In genomic region chr6:115803541-115804382, GRCm38 (mm10) we compare ENCODE assay signal across 8 mouse cellular contexts. TPM values are rescaled to one million over a fixed set of nuclear protein-coding genes. Genes with fewer than 3 reads are reported as not detected.
DNase-seq lines count a peak whose midpoint lies in the region; ATAC-seq and TF ChIP-seq lines count a peak whose summit lies in the region.

No protein-coding gene starts in this region.

- peak in 1 of 2 experiments; percentile 21; a peak in 2 of 4 replicates for TF ChIP-seq POLR2A in MEL (IDR thresholded peaks at IDR 0.05; ENCODE audit: control insufficient read depth in 1 of 2, insufficient read depth in 1 of 2, low read depth in 1 of 2, low read length in 2 of 2, poor library complexity in 1 of 2)
- no peak for TF ChIP-seq POLR2A in lung, adult 2 months (IDR thresholded peaks at IDR 0.05; ENCODE audit: borderline replicate concordance, extremely low read depth, low read depth, low read length)

- no peak overlapping the region for H3K4me3 ChIP-seq in MEL (ENCODE audit: control insufficient read depth in 1 of 2, insufficient read depth in 1 of 2, low read depth in 2 of 2, low read length in 2 of 2)
- H3K4me3 ChIP-seq in forebrain, embryonic 16.5 days (replicated peaks; ENCODE audit: low read length), result no peak overlapping the region
- no peak overlapping the region for H3K4me3 ChIP-seq in lung, adult 2 months (replicated peaks; ENCODE audit: extremely low read depth, low read depth, low read length)

- H3K9ac ChIP-seq in MEL (ENCODE audit: control insufficient read depth, low read depth, low read length, poor library complexity, severe bottlenecking), result no peak overlapping the region
- H3K9ac ChIP-seq in forebrain, embryonic 16.5 days (replicated peaks; ENCODE audit: low read depth, low read length), result no peak overlapping the region

- peak; percentile 64 for TF ChIP-seq RAD21 in MEL (IDR thresholded peaks at IDR 0.05; ENCODE audit: low read depth, low read length)

- no peak overlapping the region for H3K27ac ChIP-seq in MEL (ENCODE audit: control insufficient read depth, low read depth, low read length)
- H3K27ac ChIP-seq in forebrain, embryonic 16.5 days (ENCODE audit: low read length), result no peak overlapping the region

- DNase-seq in MEL (ENCODE audit: low read depth, low spot score), result peak; percentile 83
- DNase-seq in heart, postnatal 36 days, result peak; percentile 59 to 67
- peak; percentile 82 for DNase-seq in layer of hippocampus, adult 11-12 months (ENCODE audit: low spot score)
- peak; percentile 47 for DNase-seq in lung, adult 2 months
- DNase-seq in retina, embryonic 14.5 days (ENCODE audit: low spot score), result peak; percentile 80
- peak; percentile 56 to 57 for DNase-seq in thymus, postnatal 36 days

- ATAC-seq in cerebellum, adult (ENCODE audit: insufficient number of reproducible peaks, low FRiP score, low TSS enrichment), result peak; percentile 56; the same call in 1 of the 2 replicates
- peak; percentile 19; the same call in 1 of the 2 replicates for ATAC-seq in forebrain, embryonic 16.5 days

- intact Hi-C loops in heart, postnatal 36 days (cut with DNase I), result loop anchor here (5.0 to 10.0 kb wide), 2 partner anchors 76 to 199 kb away; partner anchors contain the start of gene Mkrn2

- 0 out of 4 replicates have a peak, but pooled peaks cover 0 to 8% of the 10 kb centered on the region in 2 experiments for H3K4me1 ChIP-seq in MEL (ENCODE audit: control insufficient read depth in 1 of 2, insufficient read depth in 2 of 2, low read length in 2 of 2)
- peaks cover 20% of the 10 kb centered on the region for H3K4me1 ChIP-seq in forebrain, embryonic 16.5 days (replicated peaks; ENCODE audit: control insufficient read depth, insufficient read depth, low read length)
- H3K4me1 ChIP-seq in lung, adult 2 months (ENCODE audit: control insufficient read depth, insufficient read depth, low read length), result peaks cover 9% of the 10 kb centered on the region

- H3K79me2 ChIP-seq in MEL (ENCODE audit: control insufficient read depth, insufficient read depth, low read length, poor library complexity), result peaks cover 29% of the 10 kb centered on the region

- H3K9me3 ChIP-seq in MEL (replicated peaks; ENCODE audit: insufficient read depth, low read length), result no peaks in the 10 kb centered on the region
- H3K9me3 ChIP-seq in forebrain, embryonic 16.5 days (ENCODE audit: control insufficient read depth, low read length), result no peaks in the 10 kb centered on the region

- no peaks in the 10 kb centered on the region for H3K27me3 ChIP-seq in MEL (ENCODE audit: control insufficient read depth in 1 of 2, insufficient read depth in 2 of 2, low read length in 2 of 2)
- no peaks in the 10 kb centered on the region for H3K27me3 ChIP-seq in forebrain, embryonic 16.5 days (replicated peaks; ENCODE audit: control insufficient read depth, insufficient read depth, low read length)

- peaks cover 6 to 14% of the 10 kb centered on the region in 2 experiments for H3K36me3 ChIP-seq in MEL (ENCODE audit: control insufficient read depth in 1 of 2, insufficient read depth in 2 of 2, low read length in 2 of 2)
- peaks cover 38% of the 10 kb centered on the region for H3K36me3 ChIP-seq in forebrain, embryonic 16.5 days (ENCODE audit: control insufficient read depth, insufficient read depth)

- no peak overlapping the region for H3K4me2 ChIP-seq in forebrain, embryonic 16.5 days (ENCODE audit: low read length)

- TF ChIP-seq CTCF in MEL (IDR thresholded peaks at IDR 0.05 in 2 of 3, conservative IDR thresholded peaks at IDR 0.05 in 1 of 3; ENCODE audit: control insufficient read depth in 1 of 3, insufficient read depth in 1 of 3, low read depth in 2 of 3, low read length in 3 of 3, poor library complexity in 1 of 3, severe bottlenecking in 1 of 3), result peak; percentile 53 to 67 (median 58)
- peak; percentile 72 for TF ChIP-seq CTCF in lung, adult 2 months (IDR thresholded peaks at IDR 0.05; ENCODE audit: insufficient read depth, low read length)

- 43% methylated on average over 16 of the region's 16 CpGs for WGBS in forebrain, embryonic 16.5 days
- 38% methylated on average over 16 of the region's 16 CpGs for WGBS in lung, adult 2 months

- TF ChIP-seq EP300 in MEL (IDR thresholded peaks at IDR 0.05; ENCODE audit: low read depth in 1 of 2, low read length in 2 of 2), result no peak

TF ChIP-seq in MEL, 35 proteins besides CTCF, POLR2A, EP300 and RAD21 (continues in another document):
- TF ChIP-seq GABPA (IDR thresholded peaks at IDR 0.05; ENCODE audit: low read depth, low read length), result no peak
- TF ChIP-seq E2F4 (IDR thresholded peaks at IDR 0.05; ENCODE audit: borderline replicate concordance, low read depth, low read length), result no peak
- TF ChIP-seq SIN3A (IDR thresholded peaks at IDR 0.05; ENCODE audit: low read length), result no peak; the same call in 1 of the 2 replicates
- no peak for TF ChIP-seq MAX (IDR thresholded peaks at IDR 0.05; ENCODE audit: low read length)
- peak; percentile 63 for TF ChIP-seq SMC3 (IDR thresholded peaks at IDR 0.05; ENCODE audit: low read depth, low read length)
- TF ChIP-seq RCOR1 (IDR thresholded peaks at IDR 0.05; ENCODE audit: low read depth, low read length), result no peak
- no peak for TF ChIP-seq TBP (IDR thresholded peaks at IDR 0.05; ENCODE audit: low read depth, low read length)
- TF ChIP-seq UBTF (IDR thresholded peaks at IDR 0.05; ENCODE audit: borderline replicate concordance, insufficient read depth, low read depth, low read length), result no peak
- no peak for TF ChIP-seq ZMIZ1 (IDR thresholded peaks at IDR 0.05; ENCODE audit: low read depth, low read length)
- TF ChIP-seq ELF1 (IDR thresholded peaks at IDR 0.05; ENCODE audit: low read depth, low read length), result no peak
- TF ChIP-seq JUND (IDR thresholded peaks at IDR 0.05; ENCODE audit: low read depth, low read length), result no peak
- TF ChIP-seq TCF12 (IDR thresholded peaks at IDR 0.05; ENCODE audit: low read depth, low read length), result no peak
- TF ChIP-seq POLR2AphosphoS5 (IDR thresholded peaks at IDR 0.05; ENCODE audit: borderline replicate concordance, low read depth, low read length), result no peak
- TF ChIP-seq ETS1 (IDR thresholded peaks at IDR 0.05; ENCODE audit: low read depth, low read length), result 0 out of 2 replicates have a peak, but pooled peaks have one; percentile 5
- no peak for TF ChIP-seq MYC (IDR thresholded peaks at IDR 0.05; ENCODE audit: low read depth, low read length)
- TF ChIP-seq NELFE (IDR thresholded peaks at IDR 0.05; ENCODE audit: low read depth, low read length), result peak; percentile 13; the same call in 1 of the 2 replicates
- TF ChIP-seq USF1 (IDR thresholded peaks at IDR 0.05; ENCODE audit: low read depth, low read length), result no peak
- TF ChIP-seq ZC3H11A (IDR thresholded peaks at IDR 0.05; ENCODE audit: low read depth, low read length), result peak; percentile 50
- no peak for TF ChIP-seq MEF2A (IDR thresholded peaks at IDR 0.05; ENCODE audit: extremely low read depth, insufficient replicate concordance, low read depth, low read length, poor library complexity, severe bottlenecking)
- no peak for TF ChIP-seq NRF1 (IDR thresholded peaks at IDR 0.05; ENCODE audit: insufficient read depth, low read depth, low read length, poor library complexity, severe bottlenecking)
- no peak for TF ChIP-seq TAL1 (IDR thresholded peaks at IDR 0.05; ENCODE audit: low read length)
- TF ChIP-seq MAFK (IDR thresholded peaks at IDR 0.05; ENCODE audit: borderline replicate concordance, low read depth, low read length), result no peak
- TF ChIP-seq ZNF384 (IDR thresholded peaks at IDR 0.05; ENCODE audit: low read depth, low read length), result peak; percentile 79
- peak; percentile 81 for TF ChIP-seq POLR2AphosphoS2 (IDR thresholded peaks at IDR 0.05; ENCODE audit: low read length)
- no peak for TF ChIP-seq GATA1 (IDR thresholded peaks at IDR 0.05; ENCODE audit: low read depth, low read length)

RNA-seq across cellular contexts. Expression of gene Rpl32, which starts 4.8 kb away (rescaled TPM):
- total RNA-seq in MEL (2012; rRNA removed), result 4,686 and 5,400 TPM in 2 replicates
- 1,000 to 10,000 TPM in 1 of 2 experiments, not detected in 1; 4,514 TPM for polyA plus RNA-seq in MEL (2012; ENCODE audit: insufficient read depth in 1 of 2, insufficient read length in 2 of 2, low read depth in 1 of 2, low replicate concordance in 2 of 2, missing spikeins in 1 of 2)
- 1,104 and 1,269 TPM in 2 replicates for polyA plus RNA-seq in forebrain, embryonic 16.5 days (2015; fragmentation: Nextera tagmentation; extraction: Ambion mirVana)
- 100 to 1,000 TPM; 621 to 649 TPM for total RNA-seq in heart, postnatal 36 days (2021)
- polyA plus RNA-seq in lung, adult 2 months (2012; rRNA removed), result 276 and 321 TPM in 2 replicates

RNA-seq across cellular contexts. Expression of gene Cand2, which starts 29.4 kb away (rescaled TPM):
- total RNA-seq in MEL (2012; rRNA removed), result 1.8 and 2.4 TPM in 2 replicates
- 1 to 10 TPM in 1 of 2 experiments, not detected in 1; 6.6 TPM for polyA plus RNA-seq in MEL (2012; ENCODE audit: insufficient read depth in 1 of 2, insufficient read length in 2 of 2, low read depth in 1 of 2, low replicate concordance in 2 of 2, missing spikeins in 1 of 2)
- polyA plus RNA-seq in forebrain, embryonic 16.5 days (2015; fragmentation: Nextera tagmentation; extraction: Ambion mirVana), result 16.7 and 17.9 TPM in 2 replicates
- total RNA-seq in heart, postnatal 36 days (2021), result 10 to 100 TPM; 72.4 to 76.5 TPM
- polyA plus RNA-seq in lung, adult 2 months (2012; rRNA removed), result 5.3 and 8.4 TPM in 2 replicates

RNA-seq across cellular contexts. Expression of gene Efcab12, which starts 34.5 kb away (rescaled TPM):
- total RNA-seq in MEL (2012; rRNA removed), result not detected in 2 replicates
- under 1 TPM in 1 of 2 experiments, not detected in 1; 0.11 TPM for polyA plus RNA-seq in MEL (2012; ENCODE audit: insufficient read depth in 1 of 2, insufficient read length in 2 of 2, low read depth in 1 of 2, low replicate concordance in 2 of 2, missing spikeins in 1 of 2)
- 1.4 and 1.8 TPM in 2 replicates for polyA plus RNA-seq in forebrain, embryonic 16.5 days (2015; fragmentation: Nextera tagmentation; extraction: Ambion mirVana)
- total RNA-seq in heart, postnatal 36 days (2021), result under 1 TPM; 0.35 to 0.53 TPM
- polyA plus RNA-seq in lung, adult 2 months (2012; rRNA removed), result 1.7 and 2.0 TPM in 2 replicates

RNA-seq across cellular contexts. Expression of gene Tmem40, which starts 41.6 kb away (rescaled TPM):
- total RNA-seq in MEL (2012; rRNA removed), result 10.9 and 13.8 TPM in 2 replicates
- polyA plus RNA-seq in MEL (2012; ENCODE audit: insufficient read depth in 1 of 2, insufficient read length in 2 of 2, low read depth in 1 of 2, low replicate concordance in 2 of 2, missing spikeins in 1 of 2), result 10 to 100 TPM in 1 of 2 experiments, not detected in 1; 16.4 TPM
- polyA plus RNA-seq in forebrain, embryonic 16.5 days (2015; fragmentation: Nextera tagmentation; extraction: Ambion mirVana), result 0.91 TPM in 1 of 2 replicates, not detected in the other
- total RNA-seq in heart, postnatal 36 days (2021), result under 1 TPM; 0.33 to 0.60 TPM
- 2.2 and 21.5 TPM in 2 replicates for polyA plus RNA-seq in lung, adult 2 months (2012; rRNA removed)

RNA-seq across cellular contexts. Expression of gene Mbd4, which starts 49.4 kb away (rescaled TPM):
- total RNA-seq in MEL (2012; rRNA removed), result 5.6 and 6.4 TPM in 2 replicates
- polyA plus RNA-seq in MEL (2012; ENCODE audit: insufficient read depth in 1 of 2, insufficient read length in 2 of 2, low read depth in 1 of 2, low replicate concordance in 2 of 2, missing spikeins in 1 of 2), result 10 to 100 TPM in 1 of 2 experiments, not detected in 1; 10.1 TPM
- polyA plus RNA-seq in forebrain, embryonic 16.5 days (2015; fragmentation: Nextera tagmentation; extraction: Ambion mirVana), result 14.4 and 16.9 TPM in 2 replicates
- total RNA-seq in heart, postnatal 36 days (2021), result 1 to 10 TPM; 1.2 TPM
- polyA plus RNA-seq in lung, adult 2 months (2012; rRNA removed), result 1.3 and 2.5 TPM in 2 replicates
